Mouse (Mus musculus) lung, postnatal 0 days (tissue): Measurements from ENCODE around the gene Dytn.

Source experiments
- CTCF ChIP-seq: IDR thresholded peaks from 2 replicates; pipeline ENCODE4 v1.5.1; 2016; ENCODE audit warnings: antibody characterized with exemption, mild to moderate bottlenecking
- EP300 ChIP-seq: IDR thresholded peaks from 2 replicates; pipeline ENCODE4 v1.6.1; 2016; ENCODE audit warnings: antibody characterized with exemption, mild to moderate bottlenecking, control low read depth

- TF ChIP-seq CTCF (no peak), EP300 (no peak)
Measured at GRCm38 (mm10) chr1:63586869-63587268, 99.9 kb downstream of the Dytn start.
